Mouse (Mus musculus): Measurements from ENCODE around the gene Jph4. TPM values are rescaled to one million over a fixed set of nuclear protein-coding genes. Genes with fewer than 3 reads are reported as not detected.
A peak's percentile ranks its signal among the peaks of the same experiment; 100 is the strongest.

Jph4 gene
- total RNA-seq, 2 experiments from 2014 or later = not detected

DNA sequence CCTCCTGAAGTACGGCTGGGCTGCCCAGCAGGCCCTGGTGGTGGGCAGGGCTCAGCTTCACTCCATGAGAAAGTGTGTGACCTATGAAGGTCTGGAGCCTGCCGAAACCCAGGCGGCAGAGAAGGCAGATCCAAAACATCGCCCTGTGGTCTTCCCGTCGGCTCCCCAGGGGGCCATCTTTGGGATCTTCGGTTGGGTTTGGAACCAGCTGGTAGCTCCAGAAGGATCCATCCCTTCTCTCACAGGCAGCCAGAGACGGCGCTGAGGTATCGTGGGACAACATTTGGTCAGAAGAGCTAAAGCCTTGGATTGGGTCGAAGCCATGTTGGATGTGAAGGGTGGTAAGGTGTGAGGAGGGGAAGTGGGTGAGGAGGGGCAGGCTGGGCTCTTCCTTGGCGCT is 42.3 kb downstream of the Jph4 start:
- no peak for ATAC-seq (replicated peaks; ENCODE audit: low FRiP score, poor library complexity, severe bottlenecking)

DNA sequence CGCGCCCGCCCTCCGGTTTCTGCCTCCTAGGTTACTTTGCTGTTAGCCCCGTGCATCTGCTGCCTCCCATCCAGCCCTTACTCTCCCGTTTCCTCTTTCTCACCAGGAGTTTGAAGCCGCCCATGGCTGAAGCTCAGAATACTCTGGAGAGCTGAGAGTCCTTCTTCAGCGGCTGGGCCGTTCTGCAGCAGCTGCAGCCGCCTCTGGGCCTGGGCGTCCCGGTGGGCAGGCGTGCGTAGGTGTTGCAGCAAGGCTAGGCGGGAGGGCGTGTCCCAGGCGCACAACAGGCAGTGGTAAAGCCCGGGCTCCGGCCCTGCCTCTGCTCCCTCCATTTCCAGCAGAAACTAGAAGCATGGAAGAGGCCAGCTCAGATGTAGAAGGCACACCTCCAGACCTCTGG is 45.0 kb downstream of the Jph4 start:
- ATAC-seq (replicated peaks; ENCODE audit: low FRiP score, poor library complexity, severe bottlenecking) = no peak

DNA sequence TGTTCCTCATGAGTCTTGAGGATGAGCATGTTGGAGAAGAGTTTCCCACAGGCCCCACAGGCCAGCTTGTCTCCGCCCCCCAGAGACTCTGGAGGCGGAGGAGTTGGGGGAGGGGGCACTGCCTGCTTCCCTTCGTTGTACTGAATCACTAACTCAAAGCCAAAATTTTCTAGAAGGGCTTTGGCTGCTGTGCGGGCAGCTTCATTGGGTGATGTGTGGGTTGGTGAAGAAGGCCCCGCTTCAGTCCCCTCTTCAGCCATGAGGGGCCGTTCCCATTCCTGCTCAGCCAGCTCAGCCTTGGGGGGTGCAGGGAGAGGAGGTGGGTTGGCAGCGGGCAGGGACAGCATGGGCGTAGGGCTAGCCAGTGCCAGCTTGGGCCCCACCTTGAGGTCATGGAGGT is 50.7 kb downstream of the Jph4 start:
- no peak for ATAC-seq (replicated peaks; ENCODE audit: low FRiP score, poor library complexity, severe bottlenecking)

DNA sequence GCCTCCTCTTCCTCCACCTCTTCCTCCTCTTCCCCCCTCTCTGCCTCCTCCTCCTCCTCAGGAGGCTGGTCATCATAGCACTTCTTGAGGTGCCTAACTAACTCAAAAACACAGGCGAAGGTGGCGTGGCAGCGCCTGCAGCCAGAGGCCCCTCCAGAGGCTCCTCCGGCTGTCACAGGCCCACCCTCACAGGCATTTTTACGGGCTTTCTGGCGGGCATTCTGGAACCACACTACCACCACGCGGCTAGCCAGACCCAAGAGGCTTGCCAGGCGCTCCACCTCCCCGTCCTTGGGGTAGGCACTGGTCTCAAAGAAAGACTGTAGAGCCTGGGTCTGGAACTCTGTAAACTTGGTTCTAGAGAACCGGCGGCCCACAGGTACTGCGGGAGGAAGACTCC is 51.3 kb downstream of the Jph4 start:
- no peak for ATAC-seq (replicated peaks; ENCODE audit: low FRiP score, poor library complexity, severe bottlenecking)

DNA sequence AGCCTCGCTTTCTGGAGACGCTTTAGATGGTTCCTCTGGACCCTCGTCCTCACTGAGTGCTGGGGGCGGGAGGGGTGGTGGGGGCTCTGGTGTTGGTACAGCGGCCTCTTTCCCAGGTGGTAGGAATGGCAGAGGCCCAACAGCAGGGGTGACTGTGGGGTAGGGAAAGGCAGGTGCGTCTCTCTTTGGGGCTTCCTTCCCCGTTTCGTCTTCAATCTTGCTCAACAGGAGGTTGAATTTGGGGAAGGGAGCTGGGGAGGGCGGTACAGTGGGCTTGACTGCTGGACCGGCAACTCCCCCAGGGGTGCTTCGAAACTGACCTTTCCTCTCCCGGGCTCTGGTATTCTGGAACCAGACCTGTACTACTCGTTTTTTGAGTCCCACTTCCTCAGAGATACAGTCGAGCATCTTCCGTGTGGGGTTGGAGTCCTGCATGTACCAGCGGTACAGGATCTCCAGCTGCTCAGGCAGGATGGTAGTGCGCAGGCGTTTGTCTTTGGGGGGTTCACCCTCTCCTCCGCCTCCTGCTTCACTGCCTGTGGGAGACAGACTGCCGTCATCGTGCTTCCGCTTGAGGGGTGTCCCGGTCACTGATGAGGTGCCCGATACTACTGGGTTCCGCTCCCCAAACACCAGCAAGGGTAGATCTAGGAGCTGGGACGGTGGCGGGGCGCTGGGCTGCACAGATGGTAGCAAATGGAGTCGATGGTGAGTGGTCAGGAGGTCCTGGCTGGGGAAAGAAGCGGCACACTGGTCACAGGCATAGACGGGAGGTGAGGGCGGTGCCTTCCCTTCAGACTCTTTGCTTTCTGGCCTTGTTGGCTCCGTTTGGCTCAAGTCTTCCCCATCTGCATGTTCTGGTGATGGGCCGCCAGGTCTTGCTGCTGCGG is 52.0 kb downstream of the Jph4 start:
- no peak for ATAC-seq (replicated peaks; ENCODE audit: low FRiP score, poor library complexity, severe bottlenecking)

DNA sequence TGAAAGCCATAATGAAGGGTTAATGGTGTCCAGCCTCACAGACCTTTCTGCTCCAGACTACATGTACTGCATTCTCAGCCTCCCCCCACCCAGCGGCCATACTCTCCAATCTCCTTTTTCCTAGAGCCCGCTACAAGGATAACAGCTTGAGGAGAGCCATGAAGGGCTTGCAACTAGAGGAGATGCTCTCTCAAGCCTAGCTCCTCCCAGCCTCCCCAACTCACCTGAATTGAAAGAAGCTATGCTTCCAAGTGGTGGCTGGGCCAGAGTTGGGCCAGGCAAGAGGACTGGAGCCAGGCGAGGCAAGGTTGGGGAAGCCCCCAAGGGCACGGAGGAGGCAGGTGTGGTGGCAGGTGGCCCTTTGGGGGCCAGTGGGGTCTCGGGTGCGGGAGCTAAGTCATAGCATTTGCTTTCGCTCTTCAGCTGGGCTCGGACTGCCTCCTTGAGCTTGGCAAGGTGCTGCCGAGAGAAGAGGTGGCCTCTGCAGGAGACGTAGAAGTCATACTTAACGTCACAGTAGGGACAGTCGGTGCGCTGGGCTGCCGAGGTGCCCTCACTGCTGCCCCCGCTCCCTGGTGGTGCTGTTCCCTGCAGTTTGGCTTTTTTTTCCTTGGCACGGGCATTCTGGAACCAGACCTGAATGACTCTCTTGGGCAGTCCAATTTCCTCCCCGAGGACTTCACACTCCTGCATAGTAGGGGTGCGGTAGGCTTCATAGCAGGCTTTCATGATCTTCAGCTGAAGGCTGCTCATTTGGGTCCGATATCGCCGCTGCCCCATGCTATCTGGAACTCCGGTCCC is 53.0 kb downstream of the Jph4 start:
- ATAC-seq (replicated peaks; ENCODE audit: low FRiP score, poor library complexity, severe bottlenecking) = no peak

DNA sequence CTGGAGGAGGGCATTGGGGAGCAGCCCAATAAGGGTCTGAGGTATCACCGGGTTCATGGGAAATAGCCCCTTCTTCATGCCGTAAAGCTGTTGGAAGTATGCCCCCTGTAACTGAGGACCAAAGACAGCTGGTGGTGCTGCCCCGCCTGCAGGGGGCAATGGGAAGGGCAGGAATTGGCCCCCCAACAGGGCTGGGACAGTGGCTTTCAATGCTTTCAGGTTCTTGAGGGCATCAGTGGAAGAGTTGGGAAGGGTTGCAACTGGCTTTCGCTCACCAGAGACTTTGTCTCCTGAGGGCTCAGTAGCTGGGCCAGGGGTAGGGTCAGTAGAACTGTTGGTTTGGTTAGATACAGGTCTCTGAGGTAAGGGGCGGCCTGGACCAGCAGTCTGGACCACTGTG is 53.6 kb downstream of the Jph4 start:
- no peak for ATAC-seq (replicated peaks; ENCODE audit: low FRiP score, poor library complexity, severe bottlenecking)

DNA sequence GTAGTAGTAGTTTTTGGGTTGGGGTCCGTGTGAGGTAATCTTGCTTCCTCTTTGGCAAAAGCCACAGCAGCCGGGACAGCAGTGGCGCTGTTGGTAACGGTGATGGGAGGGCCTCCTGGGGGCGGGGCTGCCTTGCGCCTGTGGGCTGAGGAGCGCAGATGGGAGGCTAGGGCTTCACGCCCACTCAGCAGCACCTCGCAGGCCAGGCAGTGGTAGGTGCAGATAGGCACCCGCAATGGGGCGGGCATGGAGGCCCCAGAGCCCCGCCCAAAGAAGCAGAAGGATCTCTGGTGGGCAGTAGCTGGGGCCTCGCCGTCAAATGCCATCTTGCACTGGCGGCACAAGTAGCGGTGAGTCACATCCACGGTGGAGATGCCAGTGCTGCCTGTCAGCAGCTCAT is 54.1 kb downstream of the Jph4 start:
- peak; percentile 68 for ATAC-seq (replicated peaks; ENCODE audit: low FRiP score, poor library complexity, severe bottlenecking)

DNA sequence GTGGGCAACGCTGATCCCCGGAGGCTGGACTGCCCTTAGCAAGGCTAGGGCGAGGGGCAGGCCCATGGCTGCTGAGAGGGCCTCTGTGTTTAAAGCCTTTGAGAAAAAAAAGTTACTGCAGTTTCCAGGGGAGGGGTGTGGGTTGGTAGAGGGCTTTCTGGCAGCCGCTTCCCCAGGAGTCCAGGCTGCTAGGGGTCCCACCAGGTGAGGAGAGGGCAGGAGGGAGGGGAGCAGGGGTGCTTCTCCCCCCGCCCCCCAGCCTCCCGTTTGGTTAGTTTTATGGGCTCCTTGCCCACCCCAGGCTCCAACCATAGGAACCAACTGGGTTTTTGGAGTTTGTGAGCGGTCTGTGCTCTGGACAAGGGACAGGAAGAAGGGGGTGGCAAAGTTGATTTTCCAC is 54.9 kb downstream of the Jph4 start:
- ATAC-seq (replicated peaks; ENCODE audit: low FRiP score, poor library complexity, severe bottlenecking) = no peak

DNA sequence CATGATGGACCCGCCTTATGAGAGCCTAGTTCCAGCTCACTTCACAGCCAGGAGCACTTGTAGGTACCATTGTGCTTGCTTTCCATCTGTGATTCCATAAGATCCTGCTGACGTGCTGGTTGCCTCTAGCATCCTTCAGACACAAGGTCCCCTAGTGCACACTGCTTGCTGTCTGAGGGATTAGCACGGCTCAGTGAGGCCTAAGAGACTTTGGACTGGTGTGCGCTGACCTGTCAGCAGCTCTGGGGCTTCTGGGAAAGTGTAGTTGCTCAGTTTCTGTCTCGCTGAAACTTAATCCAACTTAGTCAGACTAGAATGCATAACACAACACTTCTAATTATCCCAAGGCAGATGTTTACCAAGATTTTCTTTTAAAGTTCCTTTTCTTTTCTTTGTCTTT is 56.8 kb downstream of the Jph4 start:
- no peak for ATAC-seq (replicated peaks; ENCODE audit: low FRiP score, poor library complexity, severe bottlenecking)

DNA sequence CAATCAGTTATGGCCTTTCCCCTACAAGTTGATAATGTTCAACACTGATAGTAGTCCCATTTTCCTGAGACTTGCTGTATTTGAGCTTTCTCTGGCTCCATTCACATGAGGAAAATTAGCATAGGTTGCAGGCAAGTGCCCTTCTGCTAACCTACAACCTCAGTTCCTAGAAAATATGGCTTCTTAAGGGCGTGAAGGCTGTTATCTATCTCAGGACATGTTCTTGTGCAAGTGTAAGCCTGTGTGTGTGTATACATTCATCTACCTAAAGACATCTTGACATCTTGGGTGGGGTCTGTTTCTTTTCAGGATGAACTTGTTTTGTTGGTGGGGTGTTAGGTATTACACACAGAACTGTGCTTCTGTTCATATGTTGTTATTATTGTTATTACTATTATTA is 57.7 kb downstream of the Jph4 start:
- no peak for ATAC-seq (replicated peaks; ENCODE audit: low FRiP score, poor library complexity, severe bottlenecking)

Other genes starting within 250 kb of the Jph4 start
- 0.63 TPM in 1 of 2 replicates, not detected in the other for gene Homez, start 246.0 kb downstream of the Jph4 start, total RNA-seq (2015; ENCODE audit: low replicate concordance)
- 2.5 and 5.6 TPM in 2 replicates for gene Homez, start 246.0 kb downstream of the Jph4 start, total RNA-seq (2017; ENCODE audit: low replicate concordance)
- gene Ppp1r3e, start 239.4 kb downstream of the Jph4 start, total RNA-seq (2015; ENCODE audit: low replicate concordance) = 1.9 TPM in 1 of 2 replicates, not detected in the other
- gene Ppp1r3e, start 239.4 kb downstream of the Jph4 start, total RNA-seq (2017; ENCODE audit: low replicate concordance) = 0.70 and 3.7 TPM in 2 replicates
- 0.77 and 0.84 TPM in 2 replicates for gene Bcl2l2, start 233.6 kb downstream of the Jph4 start, total RNA-seq (2015; ENCODE audit: low replicate concordance)
- gene Bcl2l2, start 233.6 kb downstream of the Jph4 start, total RNA-seq (2017; ENCODE audit: low replicate concordance) = 1.0 and 4.6 TPM in 2 replicates
- not detected in 2 replicates for gene Gm20521, start 233.5 kb downstream of the Jph4 start, total RNA-seq (2015; ENCODE audit: low replicate concordance)
- gene Gm20521, start 233.5 kb downstream of the Jph4 start, total RNA-seq (2017; ENCODE audit: low replicate concordance) = not detected in 2 replicates
- gene Pabpn1, start 224.4 kb downstream of the Jph4 start, total RNA-seq (2015; ENCODE audit: low replicate concordance) = 26.3 and 41.1 TPM in 2 replicates
- gene Pabpn1, start 224.4 kb downstream of the Jph4 start, total RNA-seq (2017; ENCODE audit: low replicate concordance) = 54.6 and 55.9 TPM in 2 replicates
- gene Slc22a17, start 203.8 kb downstream of the Jph4 start, total RNA-seq (2015; ENCODE audit: low replicate concordance) = 1.5 TPM in 1 of 2 replicates, not detected in the other
- 0.60 TPM in 1 of 2 replicates, not detected in the other for gene Slc22a17, start 203.8 kb downstream of the Jph4 start, total RNA-seq (2017; ENCODE audit: low replicate concordance)
- not detected in 2 replicates for gene Efs, start 190.8 kb downstream of the Jph4 start, total RNA-seq (2015; ENCODE audit: low replicate concordance)
- gene Efs, start 190.8 kb downstream of the Jph4 start, total RNA-seq (2017; ENCODE audit: low replicate concordance) = not detected in 2 replicates
- not detected in 2 replicates for gene Il25, start 184.2 kb downstream of the Jph4 start, total RNA-seq (2015; ENCODE audit: low replicate concordance)
- gene Il25, start 184.2 kb downstream of the Jph4 start, total RNA-seq (2017; ENCODE audit: low replicate concordance) = not detected in 2 replicates
- not detected in 2 replicates for gene Cmtm5, start 180.7 kb downstream of the Jph4 start, total RNA-seq (2015; ENCODE audit: low replicate concordance)
- not detected in 2 replicates for gene Cmtm5, start 180.7 kb downstream of the Jph4 start, total RNA-seq (2017; ENCODE audit: low replicate concordance)
- not detected in 2 replicates for gene Myh6, start 150.0 kb downstream of the Jph4 start, total RNA-seq (2015; ENCODE audit: low replicate concordance)
- not detected in 2 replicates for gene Myh6, start 150.0 kb downstream of the Jph4 start, total RNA-seq (2017; ENCODE audit: low replicate concordance)
- gene Gm17428, start 140.0 kb downstream of the Jph4 start, total RNA-seq (2015; ENCODE audit: low replicate concordance) = not detected in 2 replicates
- gene Gm17428, start 140.0 kb downstream of the Jph4 start, total RNA-seq (2017; ENCODE audit: low replicate concordance) = not detected in 2 replicates
- not detected in 2 replicates for gene Myh7, start 122.3 kb downstream of the Jph4 start, total RNA-seq (2015; ENCODE audit: low replicate concordance)
- not detected in 2 replicates for gene Myh7, start 122.3 kb downstream of the Jph4 start, total RNA-seq (2017; ENCODE audit: low replicate concordance)
- gene Ngdn, start 101.5 kb downstream of the Jph4 start, total RNA-seq (2015; ENCODE audit: low replicate concordance) = 16.3 and 20.6 TPM in 2 replicates
- gene Ngdn, start 101.5 kb downstream of the Jph4 start, total RNA-seq (2017; ENCODE audit: low replicate concordance) = 6.0 and 11.4 TPM in 2 replicates
- 1.3 and 1.7 TPM in 2 replicates for gene Zfhx2, start 24.6 kb downstream of the Jph4 start, total RNA-seq (2015; ENCODE audit: low replicate concordance)
- gene Zfhx2, start 24.6 kb downstream of the Jph4 start, total RNA-seq (2017; ENCODE audit: low replicate concordance) = 0.34 and 0.42 TPM in 2 replicates
- 0.19 and 1.7 TPM in 2 replicates for gene Thtpa, start 22.2 kb downstream of the Jph4 start, total RNA-seq (2015; ENCODE audit: low replicate concordance)
- 1.4 and 1.6 TPM in 2 replicates for gene Thtpa, start 22.2 kb downstream of the Jph4 start, total RNA-seq (2017; ENCODE audit: low replicate concordance)
- gene Ap1g2, start 10.3 kb downstream of the Jph4 start, total RNA-seq (2015; ENCODE audit: low replicate concordance) = 1.7 and 5.9 TPM in 2 replicates
- 2.5 and 3.7 TPM in 2 replicates for gene Ap1g2, start 10.3 kb downstream of the Jph4 start, total RNA-seq (2017; ENCODE audit: low replicate concordance)
- gene Dhrs2, start 105.1 kb upstream of the Jph4 start, total RNA-seq (2015; ENCODE audit: low replicate concordance) = not detected in 2 replicates
- gene Dhrs2, start 105.1 kb upstream of the Jph4 start, total RNA-seq (2017; ENCODE audit: low replicate concordance) = not detected in 2 replicates

All from erythroblast, adult 5-6 weeks (primary cell).